Mouse (Mus musculus): Measurements from ENCODE around the gene Trpd52l3.

The Trpd52l3 gene

GRCm38 (mm10) chr19:30029894-30030635 is 26.5 kb downstream of the Trpd52l3 start, which contains the start of gene Uhrf2:
Gene Uhrf2 (plus strand): TSS chr19:30030513.
- DNase-seq: peak; percentile 99

- peak; percentile 61 for DNase-seq
These were observed 27.3 kb downstream of the Trpd52l3 start for GRCm38 (mm10) chr19:30030636-30031467.

GRCm38 (mm10) chr19:30031468-30031931 is 27.9 kb downstream of the Trpd52l3 start:
- peak; percentile 15 to 34 for DNase-seq

- DNase-seq: peak in 1 of 2 experiments; percentile 12
These were observed 28.6 kb downstream of the Trpd52l3 start for GRCm38 (mm10) chr19:30032206-30032605.

GRCm38 (mm10) chr19:30035361-30035760 is 31.8 kb downstream of the Trpd52l3 start:
- no peak for DNase-seq

GRCm38 (mm10) chr19:30043691-30044090 is 40.1 kb downstream of the Trpd52l3 start:
- no peak for DNase-seq

- DNase-seq: no peak
These were observed 41.0 kb downstream of the Trpd52l3 start for GRCm38 (mm10) chr19:30044630-30045029.

GRCm38 (mm10) chr19:30045857-30046256 is 42.3 kb downstream of the Trpd52l3 start:
- peak; percentile 22 to 33 for DNase-seq

- DNase-seq: no peak
These were observed 47.0 kb downstream of the Trpd52l3 start for GRCm38 (mm10) chr19:30050584-30050983.

GRCm38 (mm10) chr19:30051479-30051878 is 47.9 kb downstream of the Trpd52l3 start:
- DNase-seq: no peak

GRCm38 (mm10) chr19:30054218-30054617 is 50.6 kb downstream of the Trpd52l3 start:
- no peak for DNase-seq

Data from cerebellum, postnatal 10 days (tissue).